8 mouse cellular contexts compared by ENCODE assay signal in the genomic region with DNA sequence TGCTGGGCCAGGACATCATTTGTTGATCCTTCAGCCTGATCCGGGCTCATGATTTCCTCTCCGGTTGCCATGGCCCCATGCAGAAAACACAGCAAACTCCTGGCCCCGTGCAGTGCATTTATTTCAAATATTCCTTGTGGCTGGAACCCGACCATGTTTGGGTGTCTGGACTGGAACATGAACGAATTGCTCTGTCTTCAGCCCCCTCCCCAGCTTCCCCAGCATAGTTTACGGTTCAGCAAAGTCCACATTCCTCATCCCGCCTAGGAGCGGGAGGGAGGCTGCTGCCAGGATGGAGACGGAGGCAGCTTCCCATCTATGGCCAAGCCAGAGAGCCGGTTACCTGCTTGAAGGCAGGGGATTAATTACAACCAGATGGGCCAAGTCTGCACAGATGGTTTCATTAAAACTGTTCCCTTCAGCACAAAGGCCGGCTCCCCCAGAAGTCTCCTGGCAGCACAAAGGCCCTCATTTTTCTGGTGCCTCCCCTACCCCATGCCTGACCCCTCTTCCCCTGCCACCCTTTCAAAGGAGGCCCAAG.
A peak's percentile ranks its signal among the peaks of the same experiment; 100 is the strongest.
DNase-seq lines count a peak whose midpoint lies in the region; ATAC-seq and TF ChIP-seq lines count a peak whose summit lies in the region.

No protein-coding gene starts in this region.

- 14% methylated on average over 11 of the region's 11 CpGs for WGBS in neural tube, embryonic 14.5 days

- H3K27ac ChIP-seq in gastrocnemius, adult 2 months, result peak overlapping the region; percentile 74
- peak overlapping the region; percentile 30 for H3K27ac ChIP-seq in neural tube, embryonic 14.5 days (ENCODE audit: low read depth, low read length)

- no peaks in the 10 kb centered on the region for H3K36me3 ChIP-seq in neural tube, embryonic 14.5 days (ENCODE audit: control insufficient read depth, insufficient read depth, low read length)

- H3K9ac ChIP-seq in neural tube, embryonic 14.5 days (replicated peaks; ENCODE audit: low read depth, low read length), result no peak overlapping the region

- no peaks in the 10 kb centered on the region for H3K9me3 ChIP-seq in neural tube, embryonic 14.5 days (ENCODE audit: control insufficient read depth, low read length)

- no peak overlapping the region for H3K4me3 ChIP-seq in gastrocnemius, adult 2 months
- no peak overlapping the region for H3K4me3 ChIP-seq in neural tube, embryonic 14.5 days (ENCODE audit: low read depth, low read length)

- TF ChIP-seq CTCF in gastrocnemius, adult 2 months (IDR thresholded peaks at IDR 0.05), result no peak

- DNase-seq in brain, adult 2 months (ENCODE audit: low read depth, low spot score), result peak; percentile 80
- DNase-seq in cerebellum, postnatal 10 days, result peak; percentile 69 to 77
- DNase-seq in gastrocnemius, adult 2 months, result peak; percentile 72
- peak; percentile 26 to 58 for DNase-seq in kidney, postnatal 25 days
- DNase-seq in layer of hippocampus, postnatal 36 days, result no peak
- DNase-seq in left cerebral cortex, adult 11 months (ENCODE audit: low spot score), result no peak

- intact Hi-C loops in gastrocnemius, adult 2 months (cut with DNase I), result loop anchor here (5.0 kb wide), 1 partner anchor 34 kb away; no protein-coding TSS in a partner anchor

- peaks cover 10% of the 10 kb centered on the region; the same call in 1 of the 2 replicates for H3K4me1 ChIP-seq in neural tube, embryonic 14.5 days (ENCODE audit: control insufficient read depth, insufficient read depth, low read length)

- no peaks in the 10 kb centered on the region for H3K27me3 ChIP-seq in neural tube, embryonic 14.5 days (ENCODE audit: control insufficient read depth, insufficient read depth, low read length)

- peak; percentile 62; the same call in 1 of the 2 replicates for ATAC-seq in neural tube, embryonic 14.5 days (ENCODE audit: low read depth)
- ATAC-seq in inflammation-experienced regulatory T-cells, adult 6 months, result no peak

- H3K4me2 ChIP-seq in neural tube, embryonic 14.5 days (ENCODE audit: low read depth, low read length), result no peak overlapping the region

Comparison
In these comparisons a context has a peak if more than half of its experiments do, and no peak if none do; other contexts are left out.
1. DNase-seq: peak in brain, adult 2 months (single experiment), cerebellum, postnatal 10 days (2 of 2), gastrocnemius, adult 2 months (single experiment) and kidney, postnatal 25 days (2 of 2); none in layer of hippocampus, postnatal 36 days (0 of 2) and left cerebral cortex, adult 11 months (single experiment).